Mouse (Mus musculus): ENCODE measurements at regions not wholly inside any gene's neighbourhood (a gene's known extent, or its start where the extent isn't known, plus 50 kb on each side); places are given as distances from the start of the nearest gene placed in this dataset.
"Not testable (repeated sequence)": the region's sequence is repeated elsewhere in the genome, so short reads cannot be mapped to it uniquely, and the experiment has no call there.

DNA sequence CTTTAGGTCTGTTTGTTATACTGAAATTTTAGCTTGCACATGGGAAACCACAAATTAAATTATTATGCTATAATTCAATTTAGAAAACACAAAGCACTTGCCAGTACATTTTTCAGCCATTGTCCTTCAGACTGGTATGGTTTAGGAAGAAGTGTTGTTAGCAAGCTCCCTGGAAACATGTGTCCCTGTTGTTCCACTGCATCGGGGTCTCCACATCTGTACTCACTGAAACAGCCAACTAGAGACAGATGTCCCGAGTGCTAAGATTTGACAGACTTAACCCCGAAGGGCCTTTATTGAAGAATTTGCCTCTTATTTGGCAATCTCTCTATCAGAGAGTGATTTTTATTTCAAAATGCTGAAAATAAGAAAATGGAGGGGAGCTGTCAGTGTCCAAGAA, 362.6 kb downstream of the Rfpl4b start:
- DNase-seq (ENCODE audit: low spot score in 2 of 2): no peak

DNA sequence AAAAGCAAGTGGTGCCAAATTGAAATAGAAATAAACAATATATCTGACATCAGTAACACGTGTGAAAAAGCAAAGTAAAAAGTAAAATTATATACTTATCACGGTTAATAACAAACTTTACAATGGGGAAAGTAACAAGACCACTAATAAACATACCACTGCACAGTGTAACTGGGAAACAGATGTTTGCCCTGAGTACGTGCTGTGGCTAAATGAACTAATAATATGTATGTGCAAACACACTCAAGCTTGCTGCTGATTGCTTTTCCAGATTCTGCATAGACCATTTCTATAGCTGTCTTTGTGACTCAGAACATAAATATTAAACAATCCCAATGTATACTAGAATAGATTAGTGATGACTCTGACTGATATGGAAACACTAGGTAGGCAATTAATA, 363.2 kb downstream of the Rfpl4b start:
- no peak for DNase-seq (ENCODE audit: low spot score in 2 of 2)

DNA sequence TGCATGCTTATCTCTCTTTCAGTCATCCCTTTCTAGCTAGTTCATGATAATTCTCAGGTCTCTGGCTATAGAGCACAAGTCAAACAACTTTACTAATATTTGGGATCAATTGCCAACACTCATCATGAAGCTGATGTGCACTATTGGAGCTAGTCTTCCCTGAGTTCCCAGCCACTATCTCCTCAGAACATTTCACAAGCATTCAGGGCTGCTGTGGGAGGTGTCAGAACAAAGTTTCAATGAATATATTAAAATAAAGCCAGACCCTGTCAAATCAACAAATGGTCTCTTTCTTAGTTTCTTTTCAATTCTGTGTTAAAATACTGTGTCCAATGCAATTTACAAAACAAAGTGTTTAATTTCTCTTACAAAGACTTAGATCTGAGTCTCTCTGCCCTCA, 364.8 kb downstream of the Rfpl4b start:
- no peak for DNase-seq (ENCODE audit: low spot score in 2 of 2)

DNA sequence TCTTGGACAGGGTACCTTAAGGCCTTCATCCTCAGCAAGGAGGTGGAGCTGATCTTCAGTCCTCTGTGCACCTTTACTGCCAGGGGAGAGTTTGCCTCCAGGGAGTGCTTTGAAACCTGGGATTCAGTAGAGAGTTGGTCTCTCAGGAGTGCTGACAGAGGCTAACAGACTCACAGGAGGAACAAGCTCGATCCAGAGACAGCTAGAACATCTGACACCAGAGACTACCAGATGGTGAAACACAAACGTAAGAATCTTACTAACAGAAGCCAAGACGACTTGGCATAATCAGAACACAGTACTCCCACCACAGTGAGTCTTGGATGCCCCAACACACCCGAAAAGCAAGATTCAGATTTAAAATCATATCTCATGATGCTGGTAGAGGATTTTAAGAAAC, 372.3 kb downstream of the Rfpl4b start:
- peak in 1 of 2 experiments; percentile 12 for DNase-seq (ENCODE audit: low spot score in 2 of 2)

DNA sequence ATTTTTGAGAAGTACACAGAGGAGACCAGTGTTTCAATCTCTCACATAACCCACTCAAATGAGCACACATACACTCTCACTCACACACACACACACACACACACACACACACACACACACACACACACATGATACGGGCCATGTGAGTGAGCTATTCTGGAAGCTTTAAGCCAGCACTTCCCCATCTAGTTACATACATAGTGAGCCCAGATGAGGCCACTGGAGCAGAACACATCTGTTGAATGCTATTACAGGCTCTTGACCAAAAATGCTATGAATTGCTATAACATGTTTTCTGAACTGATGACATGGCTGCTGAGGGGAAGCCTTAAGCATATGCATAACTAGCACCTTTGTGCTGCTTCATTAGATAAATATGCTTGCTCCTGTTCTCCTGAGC, 373.9 kb downstream of the Rfpl4b start:
- no peak for DNase-seq (ENCODE audit: low spot score in 2 of 2)

DNA sequence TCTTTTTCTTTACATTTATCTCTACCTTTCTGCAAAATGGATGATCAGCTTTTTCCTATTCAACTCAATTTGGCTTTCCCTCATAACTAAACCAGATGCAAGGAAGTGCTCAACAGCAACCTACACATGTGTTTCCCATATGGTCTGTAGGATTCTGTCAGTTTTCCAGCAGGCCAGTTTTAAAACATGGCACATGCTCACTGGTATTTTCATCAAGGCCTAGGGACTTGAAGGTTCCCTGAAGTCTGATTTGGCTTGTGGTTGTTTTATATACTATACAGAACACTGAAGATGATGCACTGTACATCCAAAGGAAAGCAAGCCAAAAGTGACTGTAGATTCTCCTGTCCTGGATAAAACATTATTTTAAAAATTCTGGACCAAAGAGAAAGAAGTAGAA, 374.3 kb downstream of the Rfpl4b start:
- DNase-seq (ENCODE audit: low spot score in 2 of 2): peak; percentile 12 to 74

DNA sequence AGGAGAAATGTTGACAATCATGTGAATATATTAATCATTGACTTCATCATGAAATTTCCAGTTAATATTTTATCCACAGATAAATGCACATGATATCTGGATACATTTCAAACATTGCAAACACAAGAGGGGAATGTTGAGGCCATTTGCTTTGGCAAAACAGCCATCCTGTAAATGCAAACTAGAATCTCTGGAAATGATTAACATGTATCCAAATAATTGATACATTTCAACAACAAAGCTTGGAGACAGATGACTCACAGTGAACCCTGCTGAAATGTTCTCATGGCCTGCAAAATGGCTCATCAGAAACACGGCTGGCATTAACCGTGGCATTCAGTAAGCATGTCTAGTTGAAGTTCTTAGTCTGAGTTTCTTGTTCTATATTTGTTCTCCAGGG, 382.3 kb downstream of the Rfpl4b start:
- no peak for DNase-seq (ENCODE audit: low spot score in 2 of 2)

DNA sequence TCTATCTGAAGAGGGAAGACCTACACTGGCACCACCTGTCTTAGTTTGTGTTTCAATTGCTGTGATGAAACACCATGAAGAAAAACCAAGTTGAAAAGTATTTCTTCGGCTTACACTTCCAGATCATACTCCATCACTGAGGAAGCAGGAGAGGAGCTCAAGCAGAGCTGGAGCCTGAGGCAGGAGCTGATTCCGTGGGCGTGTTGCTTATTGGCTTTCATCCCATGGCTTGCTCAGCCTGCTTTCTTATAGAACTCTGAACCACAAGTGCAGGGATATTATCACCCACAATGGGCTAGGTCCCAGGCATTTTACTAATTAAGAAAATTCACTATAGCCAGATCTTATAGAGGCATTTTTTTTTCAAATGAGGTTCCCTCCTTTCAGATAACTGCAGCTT, 384.7 kb downstream of the Rfpl4b start:
- DNase-seq (ENCODE audit: low spot score in 2 of 2): peak; percentile 20 to 50

DNA sequence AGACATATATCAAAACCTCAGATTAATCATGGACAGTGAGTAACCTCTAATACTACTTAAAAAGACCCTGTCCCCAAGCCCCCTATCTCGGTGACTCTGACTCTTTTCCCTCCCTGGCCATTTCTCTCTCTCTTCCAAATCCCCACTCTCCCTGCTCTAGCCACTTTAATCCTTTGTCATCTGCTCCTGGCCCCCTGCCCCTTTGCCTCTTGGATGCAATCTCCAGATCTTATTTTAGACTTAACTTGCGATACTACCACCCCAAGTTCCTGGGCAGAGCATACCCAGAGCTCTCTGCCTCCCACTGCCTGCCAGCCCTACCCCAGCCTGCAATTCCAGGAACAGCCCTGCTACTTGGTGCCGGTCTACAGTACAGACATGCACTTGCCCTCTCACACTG, 400.0 kb downstream of the Rfpl4b start:
- DNase-seq (ENCODE audit: low spot score in 2 of 2): no peak

DNA sequence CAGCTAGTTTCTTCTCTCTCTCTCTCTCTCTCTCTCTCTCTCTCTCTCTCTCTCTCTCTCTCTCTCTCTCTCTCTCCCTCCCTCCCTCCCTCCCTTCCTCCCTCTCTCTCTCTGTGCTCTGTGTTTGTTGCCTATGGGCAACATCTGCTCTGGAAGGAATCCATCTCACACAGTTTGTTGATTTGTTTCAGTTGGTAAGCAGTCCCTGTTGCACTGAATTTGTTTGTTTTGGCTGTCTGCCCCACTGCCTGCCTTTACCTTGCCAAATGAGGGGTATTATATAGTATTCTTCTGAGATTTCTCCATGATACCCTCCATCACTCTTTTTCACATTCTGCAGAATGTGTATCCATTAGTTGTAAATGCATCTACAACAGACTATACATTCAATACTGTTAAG, 401.8 kb downstream of the Rfpl4b start:
- no peak for DNase-seq (ENCODE audit: low spot score in 2 of 2)

DNA sequence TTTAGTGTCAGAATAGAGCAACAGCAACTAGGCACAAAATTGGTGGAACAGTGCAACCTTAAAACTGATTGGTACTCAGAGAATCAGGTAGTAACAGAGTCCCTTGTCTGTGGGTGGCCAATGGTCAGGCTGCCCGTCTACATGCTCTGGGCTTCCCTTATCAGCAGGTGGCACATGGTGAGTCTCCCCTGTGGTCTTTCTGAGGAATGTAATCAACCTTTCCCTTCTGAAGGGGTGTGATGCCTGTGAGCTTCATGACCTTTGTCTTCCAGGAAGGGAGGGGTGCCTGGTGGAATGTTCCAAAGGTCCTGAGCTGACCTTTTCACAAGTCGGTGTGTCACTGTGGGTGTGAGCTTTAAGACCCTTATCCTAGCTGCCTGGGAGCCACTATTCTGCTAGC, 438.4 kb downstream of the Rfpl4b start:
- no peak for DNase-seq (ENCODE audit: low spot score in 2 of 2)

DNA sequence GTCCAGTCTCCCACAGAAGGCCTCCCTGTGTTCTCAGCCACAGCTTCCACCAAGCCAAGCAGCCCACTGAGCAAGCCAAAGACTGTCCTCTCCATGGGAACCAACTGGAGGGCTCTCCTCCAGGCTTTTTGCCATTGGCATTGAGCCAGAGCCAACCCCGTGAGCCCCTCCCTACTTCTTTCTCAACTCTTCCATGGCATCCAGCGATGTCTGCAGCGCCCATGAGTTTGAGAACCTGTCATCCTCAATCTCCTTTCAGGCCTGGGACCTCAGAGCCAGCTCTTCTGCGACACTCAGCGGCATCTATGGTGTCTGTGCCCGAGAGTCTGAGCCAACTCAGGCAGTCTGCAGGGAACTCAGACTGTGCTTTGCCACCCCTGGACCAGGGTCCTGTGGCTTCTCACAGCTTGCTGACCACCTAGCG, 439.7 kb downstream of the Rfpl4b start:
- DNase-seq (ENCODE audit: low spot score in 2 of 2): no peak

DNA sequence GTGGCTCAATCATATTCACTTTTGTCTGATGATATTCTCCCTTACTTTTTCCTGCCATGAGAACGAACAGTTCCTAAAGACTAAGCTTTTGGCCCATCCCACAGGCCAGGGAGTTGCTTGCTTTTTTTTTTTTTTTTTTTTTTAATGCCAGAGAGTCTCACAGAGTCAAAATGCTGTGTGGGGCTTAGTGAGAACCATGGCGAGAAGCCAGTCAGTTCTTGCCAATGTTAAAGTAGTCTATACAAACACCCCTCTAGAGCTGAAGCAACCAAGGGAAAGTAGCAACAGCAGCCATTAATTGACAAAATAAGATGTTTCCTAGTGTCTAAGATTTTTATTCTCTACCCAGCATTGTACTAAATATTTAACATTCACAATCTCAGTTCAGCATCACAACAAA, 441.2 kb downstream of the Rfpl4b start:
- DNase-seq (ENCODE audit: low spot score in 2 of 2): no peak

DNA sequence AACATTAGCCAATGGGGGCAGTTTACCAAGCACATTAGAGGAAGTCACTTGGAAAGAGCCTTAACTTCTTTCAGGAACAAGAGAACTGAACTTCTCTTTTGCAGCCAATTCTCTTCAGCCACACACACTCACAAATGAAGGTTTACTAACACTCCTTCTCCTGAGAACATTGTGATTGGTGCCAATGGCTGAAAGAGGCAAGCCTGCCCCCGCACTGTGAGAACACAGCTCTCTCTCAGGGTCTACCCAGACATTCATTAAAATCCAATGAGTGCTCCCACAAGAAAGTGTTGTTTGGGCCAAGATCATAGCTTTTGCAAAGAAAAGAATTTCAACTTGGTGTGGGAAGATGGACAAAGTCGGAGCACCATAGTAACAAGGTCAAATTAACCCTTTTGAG, 454.8 kb downstream of the Rfpl4b start:
- DNase-seq (ENCODE audit: low spot score in 2 of 2): no peak

DNA sequence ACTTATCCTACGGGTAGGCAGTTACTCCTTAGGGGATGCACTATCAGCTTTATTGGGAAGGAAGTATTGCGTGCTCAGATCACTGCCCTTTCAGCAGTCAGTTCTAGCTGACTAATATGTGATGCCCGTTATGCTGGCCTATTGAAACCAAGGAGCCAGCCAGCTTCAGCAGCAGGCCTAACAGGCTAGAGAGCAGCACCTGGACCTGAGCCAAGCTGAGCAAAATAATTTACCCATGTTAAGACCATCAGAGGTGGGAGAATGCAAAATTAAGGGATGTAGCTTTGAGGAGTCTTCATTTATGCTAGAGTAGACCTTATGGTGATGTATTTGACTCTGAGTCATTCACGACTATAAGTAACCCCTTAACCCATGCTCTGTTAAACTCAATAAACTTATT, 456.7 kb downstream of the Rfpl4b start:
- no peak for DNase-seq (ENCODE audit: low spot score in 2 of 2)

DNA sequence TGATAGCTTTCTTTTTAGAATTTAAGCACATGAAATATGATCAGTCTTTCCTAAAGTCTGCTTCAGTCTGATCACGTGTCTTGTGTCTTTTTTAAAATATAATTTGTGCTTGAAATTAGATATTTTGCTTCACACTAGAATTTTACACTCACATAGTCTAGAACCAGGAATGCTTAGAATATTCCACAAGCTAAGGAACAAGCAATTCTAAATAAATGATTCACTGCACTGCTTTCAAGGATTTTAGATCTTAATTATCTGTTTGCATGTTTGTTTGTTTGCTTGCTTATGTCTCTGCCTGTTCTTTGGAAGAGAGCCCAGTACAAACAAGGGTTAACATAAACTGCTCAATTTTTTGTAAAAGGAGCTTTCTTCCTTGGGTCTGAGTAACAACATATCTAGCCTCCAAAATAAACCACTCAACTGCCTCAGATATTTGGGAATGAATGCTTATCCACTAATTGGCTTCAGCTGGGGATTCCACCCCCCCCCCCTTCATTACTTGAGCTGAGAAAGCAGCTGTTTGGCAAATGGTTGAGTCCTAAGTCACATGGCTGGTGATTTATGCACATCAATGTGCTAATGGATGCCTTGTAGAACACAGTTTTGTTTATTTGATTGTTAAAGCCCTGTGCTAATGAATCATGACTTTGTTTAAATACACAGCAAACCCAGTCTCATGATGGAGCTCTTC, 463.9 kb downstream of the Rfpl4b start:
- no peak for DNase-seq (ENCODE audit: low spot score in 2 of 2)

DNA sequence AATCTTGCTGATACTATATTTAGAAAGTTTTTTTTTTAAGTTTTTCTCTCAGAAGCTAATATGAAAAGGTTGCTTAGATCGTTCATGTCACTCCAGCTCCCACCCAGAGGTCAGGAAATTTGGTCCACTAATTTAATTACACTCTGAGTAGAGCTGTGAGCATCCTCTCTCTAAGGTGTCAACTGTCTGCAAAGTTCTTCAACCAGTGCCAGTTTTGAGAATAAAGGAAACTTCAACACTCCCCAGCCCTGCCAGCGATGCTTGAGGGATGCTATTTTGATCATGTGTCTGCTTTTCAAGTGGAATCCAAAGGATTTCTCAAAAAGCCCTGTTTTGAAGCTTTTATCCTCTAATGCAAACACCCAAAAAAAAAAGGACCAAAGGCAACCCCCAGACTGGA, 467.6 kb downstream of the Rfpl4b start:
- DNase-seq (ENCODE audit: low spot score in 2 of 2): no peak

DNA sequence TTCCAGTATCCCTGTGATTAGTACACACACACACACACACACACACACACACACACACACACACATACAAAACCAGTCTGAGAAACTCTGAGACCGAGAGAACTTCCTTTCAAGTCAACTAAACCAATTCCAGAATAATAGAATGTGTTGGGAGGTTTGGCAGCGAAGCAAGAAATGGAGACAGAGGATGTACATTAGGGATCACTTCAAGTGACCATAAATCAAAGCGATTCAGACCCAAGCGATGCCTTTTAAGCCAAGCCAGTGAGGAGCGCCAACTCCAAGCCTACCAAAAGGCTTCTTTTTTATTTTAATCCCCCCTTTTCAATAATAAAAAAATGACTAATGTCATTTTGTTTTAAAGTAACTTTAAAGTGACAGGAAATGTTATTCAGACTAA, 468.1 kb downstream of the Rfpl4b start:
- DNase-seq (ENCODE audit: low spot score in 2 of 2): no peak

DNA sequence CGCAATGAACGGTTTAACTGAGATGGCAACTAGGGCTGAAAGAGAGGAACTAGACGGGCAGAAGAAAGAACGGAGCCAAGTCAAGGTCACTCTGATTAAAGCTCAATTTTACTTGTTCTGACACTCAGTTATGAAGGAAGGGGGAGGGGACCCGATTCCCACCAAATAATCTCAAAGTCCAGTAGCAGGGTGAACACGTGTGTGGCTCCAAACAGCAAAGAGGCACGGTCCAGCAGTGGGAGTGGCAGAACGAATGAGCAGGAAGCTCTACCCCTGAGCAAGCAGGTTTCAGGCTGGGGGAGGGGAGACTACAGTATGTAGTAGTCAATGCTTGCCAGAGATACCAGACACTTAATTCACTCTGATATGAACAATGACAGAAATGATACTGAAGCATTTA, 474.6 kb downstream of the Rfpl4b start:
- DNase-seq (ENCODE audit: low spot score in 2 of 2): not testable (repeated sequence)

DNA sequence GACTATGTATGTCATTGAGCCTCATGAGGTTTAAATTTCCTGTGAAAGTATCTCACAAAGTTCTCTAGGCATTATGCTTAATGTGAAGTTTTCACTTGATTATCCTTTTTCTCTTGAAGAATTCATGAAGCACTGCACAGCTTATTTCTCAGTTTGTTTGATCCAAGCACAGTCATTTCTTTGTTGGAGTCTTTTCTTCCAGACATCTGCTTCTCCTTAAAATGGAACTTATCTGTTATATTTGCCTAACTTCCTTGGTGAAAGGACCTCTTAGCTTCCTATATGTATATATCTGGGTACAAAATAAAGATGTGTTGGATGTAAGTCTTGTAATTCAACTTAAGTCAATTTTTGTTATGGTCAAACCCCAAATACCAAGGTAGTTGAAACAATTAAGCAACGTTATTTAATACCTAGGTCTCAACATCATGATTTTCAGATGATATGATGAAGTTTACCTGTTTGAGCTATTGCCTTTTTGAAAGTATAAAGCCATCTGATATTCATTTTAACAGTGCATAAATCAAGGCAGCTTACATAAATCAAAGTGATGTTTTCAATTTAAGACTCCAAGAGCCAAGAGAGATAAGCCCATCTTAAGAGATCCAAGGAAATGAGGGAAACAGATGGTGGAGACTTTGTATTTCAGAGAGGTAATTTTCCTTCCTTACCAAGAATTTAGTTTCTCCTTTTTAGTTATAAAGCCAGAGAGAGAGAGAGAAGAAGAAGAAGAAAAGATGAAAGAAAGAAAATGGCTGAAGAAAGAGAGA, 481.0 kb downstream of the Rfpl4b start:
- DNase-seq (ENCODE audit: low spot score in 2 of 2): no peak

DNA sequence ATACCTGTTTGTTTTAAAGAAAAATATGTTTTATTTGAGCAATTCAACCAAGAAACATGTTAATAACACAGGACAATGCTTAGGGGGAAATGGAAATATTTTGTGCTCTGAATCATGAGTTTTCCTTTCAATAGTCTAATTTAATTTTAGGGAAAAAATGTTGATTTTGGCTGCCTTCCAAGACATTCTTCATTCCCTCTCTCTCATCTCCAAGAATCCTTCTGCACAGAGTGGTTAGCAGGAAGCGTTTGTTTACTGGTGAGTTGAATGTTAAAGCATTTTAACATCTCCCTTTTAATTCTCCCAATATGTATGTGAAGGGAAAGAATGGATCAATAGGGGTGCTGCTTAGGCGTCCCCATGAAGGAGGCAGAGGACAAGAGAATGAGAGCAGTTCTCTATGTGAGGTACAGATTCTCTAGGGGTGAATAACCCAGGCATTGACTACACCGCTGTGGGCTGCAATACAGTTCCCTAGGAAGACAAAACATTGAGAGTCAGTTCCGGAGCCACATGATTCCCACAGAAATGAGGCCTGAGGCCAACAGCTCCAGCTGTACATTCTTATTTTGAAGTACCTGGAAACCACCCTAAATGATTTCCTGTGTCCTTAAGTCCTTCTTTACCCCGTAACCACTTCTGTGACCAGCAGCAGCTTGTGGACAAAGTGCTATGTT, 512.7 kb downstream of the Rfpl4b start:
- no peak for DNase-seq (ENCODE audit: low spot score in 2 of 2)

DNA sequence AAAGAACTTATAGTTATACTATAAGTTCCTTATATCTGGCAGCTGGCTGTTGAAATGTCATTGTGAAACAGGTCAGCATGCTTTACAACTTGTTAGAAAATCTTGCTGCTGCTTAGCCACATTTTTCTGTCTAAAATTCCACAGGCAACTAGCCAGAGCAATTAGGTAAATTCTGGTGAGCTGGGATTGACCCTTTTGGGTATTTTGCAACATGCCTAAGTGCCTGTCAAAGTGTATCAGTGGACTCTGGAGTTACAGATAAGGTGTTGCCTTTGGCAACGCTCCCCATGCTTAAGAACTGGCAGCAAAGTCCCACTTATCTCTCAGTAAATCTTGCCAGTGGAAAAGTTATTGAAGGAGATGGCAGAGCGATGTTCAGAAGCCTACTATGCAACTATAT, 525.9 kb downstream of the Rfpl4b start:
- DNase-seq (ENCODE audit: low spot score in 2 of 2): no peak

DNA sequence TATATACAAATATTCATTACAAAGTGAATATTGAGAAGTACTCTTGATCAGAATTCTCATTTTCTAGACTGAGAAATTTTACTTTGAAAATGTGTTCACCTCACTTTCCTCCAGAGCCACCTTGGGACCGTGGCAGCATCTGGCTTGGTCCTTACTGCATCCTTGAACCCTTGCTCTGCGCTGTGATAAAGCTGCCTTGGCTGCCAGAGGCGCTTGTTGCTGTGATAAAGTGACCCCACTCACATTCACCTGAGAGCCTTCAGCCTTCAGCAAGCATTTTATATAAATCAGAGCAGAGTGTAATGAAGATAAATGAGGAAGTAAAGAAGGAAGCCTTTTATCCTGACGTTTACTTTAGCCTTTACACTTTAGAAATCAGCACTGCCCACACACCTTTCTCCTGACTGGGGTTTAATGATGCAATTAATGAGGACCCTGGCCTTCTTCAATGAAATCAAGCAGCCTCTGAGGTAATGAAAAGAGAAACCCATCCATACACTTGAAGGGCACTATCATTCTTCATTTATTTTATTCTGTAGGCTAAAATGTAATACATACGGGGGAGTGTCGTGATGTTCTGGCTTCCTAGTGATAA, 532.8 kb downstream of the Rfpl4b start:
- DNase-seq (ENCODE audit: low spot score in 2 of 2): no peak
